In the genomic region with DNA sequence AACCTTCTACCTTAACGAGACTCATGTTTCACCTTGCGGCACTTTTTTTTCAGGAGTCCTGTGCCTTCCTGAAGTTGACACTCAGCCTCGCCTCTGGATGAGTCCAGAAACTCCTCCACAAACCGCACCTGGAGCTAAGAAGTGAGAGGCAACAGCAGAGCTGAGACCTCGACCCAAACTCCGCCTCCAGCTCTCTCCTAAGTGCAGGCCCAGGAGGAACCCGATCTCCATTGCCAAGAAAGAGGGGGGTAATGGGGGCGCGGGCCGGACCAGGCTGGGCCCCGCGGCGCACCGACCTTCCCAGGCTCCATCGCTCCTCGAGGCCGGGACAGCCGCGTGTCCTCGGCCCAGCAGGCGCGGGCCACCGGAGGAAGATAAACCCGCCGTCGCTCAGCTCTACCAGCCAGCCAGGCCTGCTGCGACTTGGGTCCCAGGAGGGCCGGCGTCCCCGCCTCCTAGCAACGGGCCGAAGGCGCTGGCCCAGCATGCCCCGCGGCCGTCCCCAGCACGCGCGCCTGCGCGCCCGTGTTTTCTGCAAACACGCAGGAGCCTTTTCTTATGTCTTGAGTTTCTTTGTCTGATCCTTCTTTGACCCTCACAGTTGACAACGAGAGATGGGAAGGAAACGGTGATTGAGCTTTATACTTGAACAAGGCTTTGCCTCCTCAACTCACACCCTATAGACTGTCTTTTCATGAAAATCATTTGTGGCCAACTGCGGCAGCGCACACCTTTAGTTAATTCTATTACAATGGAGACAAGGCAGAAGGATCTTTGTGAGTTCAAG, we compare ENCODE assay signal across 7 mouse cellular contexts. TPM values are rescaled to one million over a fixed set of nuclear protein-coding genes. Genes with fewer than 3 reads are reported as not detected.
A peak's percentile ranks its signal among the peaks of the same experiment; 100 is the strongest.
DNase-seq lines count a peak whose midpoint lies in the region; ATAC-seq and TF ChIP-seq lines count a peak whose summit lies in the region.

A gene (minus strand): TSS at position 468 of the 787 bp plus-strand sequence.

- DNase-seq in adrenal gland, postnatal 14 days: peak; percentile 95
- DNase-seq in heart, adult 2 months: peak; percentile 92 to 93
- peak; percentile 93 for DNase-seq in kidney, adult 2 months
- DNase-seq in midbrain, embryonic 14.5 days: peak; percentile 96
- DNase-seq in spleen, adult 12 weeks (ENCODE audit: low spot score): peak; percentile 77

- TF ChIP-seq CTCF in heart, adult 2 months (IDR thresholded peaks at IDR 0.05): no peak
- TF ChIP-seq CTCF in kidney, adult 2 months (conservative IDR thresholded peaks at IDR 0.05; ENCODE audit: insufficient read depth, insufficient read length, low read depth, low read length): no peak

- intact Hi-C loops in heart, adult 2 months (cut with DNase I): loop anchor here (5.0 to 10.0 kb wide), 2 partner anchors 145 to 218 kb away; a partner anchor contains a TSS

- peak within 1 kb of the TSS; percentile 60 for H3K4me2 ChIP-seq in embryonic facial prominence, embryonic 12.5 days (replicated peaks)
- H3K4me2 ChIP-seq in limb, embryonic 12.5 days: peak within 1 kb of the TSS; percentile 64
- peak within 1 kb of the TSS; percentile 62 for H3K4me2 ChIP-seq in midbrain, embryonic 14.5 days (ENCODE audit: low read length)

- peak within 1 kb of the TSS; percentile 67 for H3K4me3 ChIP-seq in embryonic facial prominence, embryonic 12.5 days
- H3K4me3 ChIP-seq in heart, adult 2 months: peak within 1 kb of the TSS; percentile 56
- H3K4me3 ChIP-seq in kidney, adult 2 months (ENCODE audit: insufficient read depth, low read depth, low read length): peak within 1 kb of the TSS; percentile 94
- H3K4me3 ChIP-seq in limb, embryonic 12.5 days (replicated peaks): peak within 1 kb of the TSS; percentile 70
- peak within 1 kb of the TSS; percentile 51 for H3K4me3 ChIP-seq in midbrain, embryonic 14.5 days (replicated peaks; ENCODE audit: low read depth, low read length)

- no peaks in the 10 kb centered on the region for H3K79me2 ChIP-seq in heart, adult 2 months (replicated peaks; ENCODE audit: control insufficient read depth, insufficient read depth, low read length)

- peak within 1 kb of the TSS; percentile 84 for H3K27ac ChIP-seq in embryonic facial prominence, embryonic 12.5 days
- peak within 1 kb of the TSS; percentile 52 for H3K27ac ChIP-seq in heart, adult 2 months
- H3K27ac ChIP-seq in kidney, adult 2 months (ENCODE audit: insufficient read depth, low read depth, low read length): peak within 1 kb of the TSS; percentile 42; the same call in 1 of the 2 replicates
- peak within 1 kb of the TSS; percentile 88 for H3K27ac ChIP-seq in limb, embryonic 12.5 days
- peak within 1 kb of the TSS; percentile 80 for H3K27ac ChIP-seq in midbrain, embryonic 14.5 days (replicated peaks; ENCODE audit: low read depth, low read length)

- no peaks in the 10 kb centered on the region for H3K36me3 ChIP-seq in embryonic facial prominence, embryonic 12.5 days
- H3K36me3 ChIP-seq in heart, adult 2 months (ENCODE audit: control insufficient read depth, insufficient read depth, low read length): peaks cover 2% of the 10 kb centered on the region; the same call in 1 of the 2 replicates
- H3K36me3 ChIP-seq in kidney, adult 2 months (ENCODE audit: control insufficient read depth, insufficient read depth, low read length): no peaks in the 10 kb centered on the region
- H3K36me3 ChIP-seq in limb, embryonic 12.5 days: no peaks in the 10 kb centered on the region
- H3K36me3 ChIP-seq in midbrain, embryonic 14.5 days (ENCODE audit: control insufficient read depth, insufficient read depth, low read length): no peaks in the 10 kb centered on the region

- TF ChIP-seq POLR2A in heart, adult 2 months (IDR thresholded peaks at IDR 0.05; ENCODE audit: insufficient read depth, low read depth, low read length): peak; percentile 74
- TF ChIP-seq POLR2A in kidney, adult 2 months (IDR thresholded peaks at IDR 0.05; ENCODE audit: low read depth, low read length): no peak

- peaks cover 5% of the 10 kb centered on the region; the same call in 1 of the 2 replicates for H3K4me1 ChIP-seq in embryonic facial prominence, embryonic 12.5 days
- no peaks in the 10 kb centered on the region for H3K4me1 ChIP-seq in heart, adult 2 months (ENCODE audit: control insufficient read depth, insufficient read depth, low read length)
- H3K4me1 ChIP-seq in kidney, adult 2 months (ENCODE audit: control insufficient read depth, insufficient read depth, low read length): no peaks in the 10 kb centered on the region
- H3K4me1 ChIP-seq in limb, embryonic 12.5 days (replicated peaks): peaks cover 8% of the 10 kb centered on the region; the same call in 1 of the 2 replicates
- H3K4me1 ChIP-seq in midbrain, embryonic 14.5 days (ENCODE audit: control insufficient read depth, insufficient read depth, low read length): peaks cover 9% of the 10 kb centered on the region; the same call in 1 of the 2 replicates

- peak; percentile 97 for ATAC-seq in embryonic facial prominence, embryonic 12.5 days (ENCODE audit: insufficient number of reproducible peaks, insufficient read depth, low FRiP score, low TSS enrichment)
- peak; percentile 97 for ATAC-seq in limb, embryonic 12.5 days (ENCODE audit: insufficient number of reproducible peaks, insufficient read depth, low FRiP score, low TSS enrichment, low read depth)
- peak; percentile 97 for ATAC-seq in midbrain, embryonic 14.5 days (ENCODE audit: low FRiP score, low TSS enrichment)

- 3% methylated on average over 47 of the region's 47 CpGs for WGBS in embryonic facial prominence, embryonic 12.5 days
- 4% methylated on average over 47 of the region's 47 CpGs for WGBS in heart, adult 2 months
- WGBS in kidney, adult 2 months: 3% methylated on average over 47 of the region's 47 CpGs
- 3% methylated on average over 47 of the region's 47 CpGs for WGBS in limb, embryonic 12.5 days
- 2% methylated on average over 47 of the region's 47 CpGs for WGBS in midbrain, embryonic 14.5 days

- no peaks in the 10 kb centered on the region for H3K9me3 ChIP-seq in embryonic facial prominence, embryonic 12.5 days
- H3K9me3 ChIP-seq in limb, embryonic 12.5 days: no peaks in the 10 kb centered on the region
- H3K9me3 ChIP-seq in midbrain, embryonic 14.5 days (ENCODE audit: control insufficient read depth, low read length): no peaks in the 10 kb centered on the region

- peak within 1 kb of the TSS; percentile 79 for H3K9ac ChIP-seq in embryonic facial prominence, embryonic 12.5 days
- peak within 1 kb of the TSS; percentile 97 for H3K9ac ChIP-seq in heart, adult 2 months (ENCODE audit: low read depth, low read length)
- H3K9ac ChIP-seq in limb, embryonic 12.5 days (replicated peaks): peak within 1 kb of the TSS; percentile 73
- H3K9ac ChIP-seq in midbrain, embryonic 14.5 days (replicated peaks; ENCODE audit: low read length): peak within 1 kb of the TSS; percentile 74

- H3K27me3 ChIP-seq in embryonic facial prominence, embryonic 12.5 days: no peaks in the 10 kb centered on the region
- H3K27me3 ChIP-seq in heart, adult 2 months (ENCODE audit: control insufficient read depth, insufficient read depth, low read length): no peaks in the 10 kb centered on the region
- no peaks in the 10 kb centered on the region; the same call in 1 of the 2 replicates for H3K27me3 ChIP-seq in kidney, adult 2 months (replicated peaks; ENCODE audit: control insufficient read depth, insufficient read depth, low read length)
- H3K27me3 ChIP-seq in limb, embryonic 12.5 days: peaks cover 3% of the 10 kb centered on the region; the same call in 1 of the 2 replicates
- H3K27me3 ChIP-seq in midbrain, embryonic 14.5 days (ENCODE audit: control insufficient read depth, insufficient read depth, low read length): no peaks in the 10 kb centered on the region

- no peak for TF ChIP-seq EP300 in heart, adult 2 months (IDR thresholded peaks at IDR 0.05; ENCODE audit: insufficient read depth, low read depth, low read length)

RNA-seq across cellular contexts. Expression of the gene that starts here (rescaled TPM):
- total RNA-seq in adrenal gland, postnatal 14 days (2021): 10.1 and 13.1 TPM in 2 replicates
- 27.3 and 30.5 TPM in 2 replicates for polyA plus RNA-seq in embryonic facial prominence, embryonic 12.5 days (2016; fragmentation: Nextera tagmentation; extraction: Ambion mirVana)
- total RNA-seq in heart, adult 2 months (2021): 1 to 10 TPM; 2.3 to 2.4 TPM
- 1.8 and 2.4 TPM in 2 replicates for polyA plus RNA-seq in heart, adult 2 months (2012; rRNA removed)
- polyA plus RNA-seq in kidney, adult 2 months (2012; rRNA removed): 5.5 and 5.9 TPM in 2 replicates
- polyA plus RNA-seq in limb, embryonic 12.5 days (2016; fragmentation: Nextera tagmentation; extraction: Ambion mirVana): 24.7 and 25.9 TPM in 2 replicates
- 15.9 and 17.9 TPM in 2 replicates for polyA plus RNA-seq in midbrain, embryonic 14.5 days (2014; fragmentation: Nextera tagmentation; extraction: Ambion mirVana)

Comparison
In these comparisons a context has a peak if more than half of its experiments do, and no peak if none do; other contexts are left out.
1. Peak in every context shown above with its lines: DNase-seq, ATAC-seq, H3K4me3 ChIP-seq and H3K27ac ChIP-seq.